In genomic region chr17:53480433-53480832, GRCm38 (mm10) we compare ENCODE assay signal across 9 mouse cellular contexts. TPM values are rescaled to one million over a fixed set of nuclear protein-coding genes. Genes with fewer than 3 reads are reported as not detected.
DNase-seq lines count a peak whose midpoint lies in the region; ATAC-seq and TF ChIP-seq lines count a peak whose summit lies in the region.
"Had no signal": no experiment of that assay in that cellular context is flagged by ENCODE, and none has a peak within 500 bp of the region (broad histone marks: within the 10 kb centered on the region; RNA-seq: fewer than 3 reads in every experiment).

No protein-coding gene starts in this region.

- dilution Hi-C loops in CH12.LX (cut with MboI; ENCODE audit: extremely low pct_ligation_motif_present, extremely low pct_unique_long_range_greater_than_20kb, low sequenced_read_pairs) = no loop called here

- TF ChIP-seq RAD21 in CH12.LX (IDR thresholded peaks at IDR 0.05; ENCODE audit: low read depth, low read length) = no peak

- peaks cover 37% of the 10 kb centered on the region for H3K79me2 ChIP-seq in CH12.LX (replicated peaks; ENCODE audit: control insufficient read depth, extremely low read depth, insufficient read depth, poor library complexity, severe bottlenecking)

- H3K4me3 ChIP-seq in CH12.LX (replicated peaks in 1 of 3; ENCODE audit: low read depth in 2 of 3, low read length in 2 of 3, poor library complexity in 1 of 3) = peak overlapping the region; percentile 82 to 89 (median 84)
- H3K4me3 ChIP-seq in heart, embryonic 15.5 days = peak overlapping the region; percentile 86
- H3K4me3 ChIP-seq in liver, embryonic 16.5 days (ENCODE audit: low read depth, low read length) = peak overlapping the region; percentile 96

- no peak for TF ChIP-seq CTCF in CH12.LX (conservative IDR thresholded peaks at IDR 0.05 in 1 of 2, IDR thresholded peaks at IDR 0.05 in 1 of 2; ENCODE audit: low read depth in 2 of 2, low read length in 2 of 2)

- no peak for TF ChIP-seq EP300 in CH12.LX (IDR thresholded peaks at IDR 0.05; ENCODE audit: low read length)

- 41% methylated on average over 7 of the region's 7 CpGs for WGBS in heart, embryonic 15.5 days
- WGBS in liver, embryonic 16.5 days (ENCODE audit: insufficient replicate concordance) = 50% methylated on average over 7 of the region's 7 CpGs

- ATAC-seq in heart, embryonic 15.5 days (replicated peaks; ENCODE audit: insufficient number of reproducible peaks, insufficient read depth, low FRiP score, low read depth) = no peak
- no peak for ATAC-seq in liver, embryonic 16.5 days (ENCODE audit: low read depth)
- ATAC-seq in cerebellum, adult (ENCODE audit: insufficient number of reproducible peaks, low FRiP score, low TSS enrichment) = no peak

- H3K36me3 ChIP-seq in CH12.LX (replicated peaks in 1 of 2; ENCODE audit: control insufficient read depth in 1 of 2, insufficient read depth in 1 of 2, low read length in 1 of 2) = peaks cover 3 to 18% of the 10 kb centered on the region in 2 experiments
- H3K36me3 ChIP-seq in heart, embryonic 15.5 days = peaks cover 10% of the 10 kb centered on the region; the same call in 1 of the 2 replicates
- peaks cover under 1% of the 10 kb centered on the region for H3K36me3 ChIP-seq in liver, embryonic 16.5 days (ENCODE audit: control insufficient read depth, insufficient read depth)

- H3K9ac ChIP-seq in CH12.LX (ENCODE audit: insufficient read depth, low read depth) = peak overlapping the region; percentile 97
- H3K9ac ChIP-seq in heart, embryonic 15.5 days = peak overlapping the region; percentile 83
- peak overlapping the region; percentile 97 for H3K9ac ChIP-seq in liver, embryonic 16.5 days (ENCODE audit: low read depth, low read length)

- peaks cover 2 to 27% of the 10 kb centered on the region in 2 experiments; a peak in 2 of 4 replicates for H3K4me1 ChIP-seq in CH12.LX (ENCODE audit: control insufficient read depth in 1 of 2, insufficient read depth in 2 of 2)
- peaks cover 16% of the 10 kb centered on the region for H3K4me1 ChIP-seq in heart, embryonic 15.5 days (replicated peaks)
- H3K4me1 ChIP-seq in liver, embryonic 16.5 days (ENCODE audit: control insufficient read depth, low read depth, low read length) = peaks cover 20% of the 10 kb centered on the region

- in situ Hi-C loops in CH12.LX (cut with MboI; ENCODE audit: low pct_ligation_motif_present, low pct_unique_long_range_greater_than_20kb, low sequenced_read_pairs) = no loop called here

- H3K4me2 ChIP-seq in CH12.LX (ENCODE audit: insufficient read depth, low read depth, poor library complexity, severe bottlenecking) = peak overlapping the region; percentile 53
- H3K4me2 ChIP-seq in heart, embryonic 15.5 days = peak overlapping the region; percentile 76
- H3K4me2 ChIP-seq in liver, embryonic 16.5 days (ENCODE audit: low read depth, low read length) = peak overlapping the region; percentile 98

- no peaks in the 10 kb centered on the region for H3K27me3 ChIP-seq in CH12.LX (replicated peaks)
- H3K27me3 ChIP-seq in heart, embryonic 15.5 days = no peaks in the 10 kb centered on the region
- no peaks in the 10 kb centered on the region for H3K27me3 ChIP-seq in liver, embryonic 16.5 days (ENCODE audit: control insufficient read depth, insufficient read depth, low read depth, low read length)

- no peak overlapping the region for H3K27ac ChIP-seq in CH12.LX (ENCODE audit: insufficient read depth, low read depth)
- peak overlapping the region; percentile 96; the same call in 1 of the 2 replicates for H3K27ac ChIP-seq in heart, embryonic 15.5 days
- no peak overlapping the region for H3K27ac ChIP-seq in liver, embryonic 16.5 days (ENCODE audit: low read length)

- DNase-seq in heart, adult 11 months = peak; percentile 74
- DNase-seq in heart, postnatal 14 days = no peak
- no peak for DNase-seq in CH12.LX (ENCODE audit: extremely low read depth)
- no peak for DNase-seq in adrenal gland, postnatal 10 days
- DNase-seq in left cerebral cortex, postnatal 10 days (ENCODE audit: extremely low spot score in 1 of 2, low spot score in 2 of 2) = no peak

- no peak for TF ChIP-seq POLR2A in CH12.LX (IDR thresholded peaks at IDR 0.05; ENCODE audit: low read depth, low read length)

- no peaks in the 10 kb centered on the region for H3K9me3 ChIP-seq in CH12.LX (replicated peaks; ENCODE audit: low read length)
- H3K9me3 ChIP-seq in heart, embryonic 15.5 days (replicated peaks) = no peaks in the 10 kb centered on the region
- H3K9me3 ChIP-seq in liver, embryonic 16.5 days (replicated peaks; ENCODE audit: control insufficient read depth, low read length) = no peaks in the 10 kb centered on the region

- intact Hi-C loops in heart, postnatal 14 days (cut with DNase I) = no loop called here
- intact Hi-C loops in left cerebral cortex, postnatal 10 days (cut with DNase I) = no loop called here

TF ChIP-seq in CH12.LX, 34 proteins besides CTCF, POLR2A, EP300 and RAD21:
- TF ChIP-seq JUND (conservative IDR thresholded peaks at IDR 0.05; ENCODE audit: low read depth, low read length) = no peak
- no peak for TF ChIP-seq ETS1 (conservative IDR thresholded peaks at IDR 0.05; ENCODE audit: low read depth, low read length)
- TF ChIP-seq JUN (IDR thresholded peaks at IDR 0.05; ENCODE audit: insufficient read depth, low read depth, low read length) = no peak
- no peak for TF ChIP-seq E2F4 (IDR thresholded peaks at IDR 0.05; ENCODE audit: insufficient replicate concordance, low read depth, low read length)
- no peak for TF ChIP-seq ZKSCAN1 (IDR thresholded peaks at IDR 0.05; ENCODE audit: borderline replicate concordance, low read depth, low read length)
- TF ChIP-seq GABPA (IDR thresholded peaks at IDR 0.05; ENCODE audit: insufficient replicate concordance, low read depth, low read length) = no peak
- no peak for TF ChIP-seq ZNF384 (IDR thresholded peaks at IDR 0.05; ENCODE audit: low read depth, low read length)
- TF ChIP-seq ZC3H11A (IDR thresholded peaks at IDR 0.05; ENCODE audit: low read depth, low read length) = no peak
- no peak for TF ChIP-seq MEF2A (IDR thresholded peaks at IDR 0.05; ENCODE audit: borderline replicate concordance, low read depth, low read length)
- TF ChIP-seq NRF1 (IDR thresholded peaks at IDR 0.05; ENCODE audit: low read depth, low read length) = no peak
- TF ChIP-seq MXI1 (IDR thresholded peaks at IDR 0.05; ENCODE audit: low read depth, low read length) = no peak
- no peak for TF ChIP-seq SIN3A (IDR thresholded peaks at IDR 0.05; ENCODE audit: low read length)
- TF ChIP-seq USF1 (IDR thresholded peaks at IDR 0.05; ENCODE audit: low read depth, low read length) = no peak
- no peak for TF ChIP-seq SMC3 (IDR thresholded peaks at IDR 0.05; ENCODE audit: low read depth, low read length)
- no peak for TF ChIP-seq CHD2 (IDR thresholded peaks at IDR 0.05; ENCODE audit: low read length)
- no peak for TF ChIP-seq CHD1 (IDR thresholded peaks at IDR 0.05; ENCODE audit: low read depth, low read length)
- no peak for TF ChIP-seq MAX (IDR thresholded peaks at IDR 0.05; ENCODE audit: low read length)
TF ChIP-seq in CH12.LX: peak in this region for 0.

RNA-seq across cellular contexts. Expression of gene Rab5a, which starts 1.4 kb away (rescaled TPM):
- 10 to 100 TPM; 57.1 to 58.6 TPM for total RNA-seq in heart, postnatal 14 days (2021)
- total RNA-seq in CH12.LX (2012; rRNA removed) = 28.0 and 32.1 TPM in 2 replicates
- 89.2 and 107 TPM in 2 replicates for total RNA-seq in CH12.LX (2014; rRNA removed)
- 36.1 and 38.9 TPM in 2 replicates for polyA plus RNA-seq in CH12.LX (2012; ENCODE audit: insufficient read length, low read depth)
- polyA plus RNA-seq in heart, embryonic 15.5 days (2015; fragmentation: Nextera tagmentation; extraction: Ambion mirVana) = 64.7 and 70.8 TPM in 2 replicates
- 28.2 and 29.3 TPM in 2 replicates for polyA plus RNA-seq in liver, embryonic 16.5 days (2015; fragmentation: Nextera tagmentation; extraction: Ambion mirVana)
- total RNA-seq in adrenal gland, postnatal 10 days (2021) = 10 to 100 TPM; 73.3 to 79.8 TPM
- 100 to 1,000 TPM; 120 to 127 TPM for total RNA-seq in left cerebral cortex, postnatal 10 days (2021)

RNA-seq across cellular contexts. Expression of gene Efhb, which starts 17.3 kb away (rescaled TPM):
- total RNA-seq in heart, postnatal 14 days (2021) = under 1 TPM; 0.20 to 0.33 TPM
- 0.04 TPM in 1 of 2 replicates, not detected in the other for total RNA-seq in CH12.LX (2012; rRNA removed)
- total RNA-seq in CH12.LX (2014; rRNA removed) = not detected in 2 replicates
- 0.09 TPM in 1 of 2 replicates, not detected in the other for polyA plus RNA-seq in CH12.LX (2012; ENCODE audit: insufficient read length, low read depth)
- 0.34 and 0.61 TPM in 2 replicates for polyA plus RNA-seq in heart, embryonic 15.5 days (2015; fragmentation: Nextera tagmentation; extraction: Ambion mirVana)
- 0.05 TPM in 1 of 2 replicates, not detected in the other for polyA plus RNA-seq in liver, embryonic 16.5 days (2015; fragmentation: Nextera tagmentation; extraction: Ambion mirVana)
- under 1 TPM; 0.67 to 0.69 TPM for total RNA-seq in adrenal gland, postnatal 10 days (2021)
- total RNA-seq in left cerebral cortex, postnatal 10 days (2021) = under 1 TPM; 0.24 to 0.45 TPM

RNA-seq across cellular contexts. Expression of gene Pp2d1, which starts 58.8 kb away (rescaled TPM):
- total RNA-seq in heart, postnatal 14 days (2021) = not detected
- total RNA-seq in CH12.LX (2012; rRNA removed) (not detected in 2 replicates), CH12.LX (2014; rRNA removed) (not detected in 2 replicates)
- not detected in 2 replicates for polyA plus RNA-seq in CH12.LX (2012; ENCODE audit: insufficient read length, low read depth)
- 0.18 and 0.21 TPM in 2 replicates for polyA plus RNA-seq in heart, embryonic 15.5 days (2015; fragmentation: Nextera tagmentation; extraction: Ambion mirVana)
- polyA plus RNA-seq in liver, embryonic 16.5 days (2015; fragmentation: Nextera tagmentation; extraction: Ambion mirVana) = 0.06 and 0.08 TPM in 2 replicates
- total RNA-seq in adrenal gland, postnatal 10 days (2021) = not detected
- not detected for total RNA-seq in left cerebral cortex, postnatal 10 days (2021)
- total RNA-seq: neutrophil, adult 5-6 weeks had no signal
